Mouse (Mus musculus) E14TG2a.4 (cell line): ENCODE measurements around the gene Urm1.

Experiments
- CTCF ChIP-seq: conservative IDR thresholded peaks from 2 replicates; pipeline ENCODE4 v1.5.1; 2014; ENCODE audit warnings: low read length
- POU5F1 ChIP-seq: IDR thresholded peaks from 2 replicates; pipeline ENCODE4 v1.6.1; 2014; ENCODE audit warnings: low read length, borderline replicate concordance

DNA sequence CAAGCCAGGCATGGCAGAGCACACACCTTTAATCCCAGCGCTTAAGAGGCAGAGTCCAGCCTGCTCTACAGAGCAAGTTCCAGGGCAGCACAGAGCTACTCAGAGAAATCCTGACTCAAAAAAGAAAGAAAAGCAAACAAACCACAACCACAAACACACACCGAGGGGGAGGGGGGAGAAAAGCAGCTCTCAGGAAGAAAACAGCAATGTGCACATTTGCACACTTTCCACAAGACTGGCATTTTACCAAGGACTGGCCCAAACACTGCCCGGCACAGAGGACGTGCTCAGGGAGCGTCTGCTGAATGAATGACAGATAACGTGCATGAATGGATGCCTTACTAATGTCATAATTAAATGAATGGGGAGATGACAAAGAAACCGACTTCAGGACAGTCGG, 29.2 kb downstream of the Urm1 start:
- TF ChIP-seq CTCF, result no peak
- no peak for TF ChIP-seq POU5F1
